ENCODE assay signal across 10 mouse cellular contexts in the genomic region with DNA sequence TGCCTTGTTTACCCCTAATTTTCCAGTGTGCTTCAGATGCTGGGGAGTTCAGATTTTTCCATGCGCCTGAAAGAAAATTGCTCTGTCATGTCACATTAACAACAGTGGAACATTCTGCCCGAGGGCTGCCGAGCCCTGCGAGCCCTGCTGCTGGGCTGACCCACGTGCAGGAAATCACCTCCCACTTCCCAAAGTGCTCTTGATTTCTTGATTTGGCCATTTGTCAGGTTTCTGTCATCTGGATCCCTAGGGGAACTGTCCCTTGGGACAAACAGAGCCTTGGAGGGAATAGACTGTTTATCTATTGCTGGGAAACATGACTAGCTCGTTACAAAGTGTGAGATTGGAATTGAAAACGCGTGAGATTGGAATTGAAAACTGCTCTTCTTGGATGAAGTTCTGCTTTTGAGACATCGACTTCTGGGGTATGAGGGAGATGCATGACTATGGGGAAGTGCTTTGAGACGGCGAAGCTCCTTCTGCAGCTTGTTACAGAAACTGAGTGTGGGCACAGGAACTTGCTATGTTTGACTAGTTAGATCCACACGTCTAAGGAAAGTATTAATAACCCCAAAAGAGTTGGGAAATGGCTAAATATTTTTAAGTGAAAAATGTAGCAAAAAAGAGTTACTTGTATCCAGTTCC.
DNase-seq lines count a peak whose midpoint lies in the region; ATAC-seq and TF ChIP-seq lines count a peak whose summit lies in the region.
"Had no signal": no experiment of that assay in that cellular context is flagged by ENCODE, and none has a peak within 500 bp of the region (broad histone marks: within the 10 kb centered on the region; RNA-seq: fewer than 3 reads in every experiment).

No protein-coding gene starts in this region.

- no peak for TF ChIP-seq CTCF in gastrocnemius, adult 2 months (IDR thresholded peaks at IDR 0.05)

- H3K9ac ChIP-seq in liver, embryonic 12.5 days: no peak overlapping the region
- H3K9ac ChIP-seq: liver, embryonic 13.5 days had no signal

- no peak overlapping the region for H3K4me2 ChIP-seq in liver, embryonic 12.5 days
- H3K4me2 ChIP-seq: liver, embryonic 13.5 days had no signal

- ATAC-seq in megakaryocyte-erythroid progenitor cell, adult 5-6 weeks (replicated peaks; ENCODE audit: low FRiP score, low TSS enrichment, poor library complexity, severe bottlenecking): no peak
- no peak for ATAC-seq in liver, embryonic 12.5 days

- no peak overlapping the region for H3K4me3 ChIP-seq in gastrocnemius, adult 2 months
- no peak overlapping the region for H3K4me3 ChIP-seq in embryonic facial prominence, embryonic 10.5 days
- H3K4me3 ChIP-seq in liver, embryonic 12.5 days: no peak overlapping the region
- H3K4me3 ChIP-seq: liver, embryonic 13.5 days had no signal

- no peaks in the 10 kb centered on the region for H3K36me3 ChIP-seq in embryonic facial prominence, embryonic 10.5 days (replicated peaks)
- H3K36me3 ChIP-seq in liver, embryonic 12.5 days: no peaks in the 10 kb centered on the region
- H3K36me3 ChIP-seq: liver, embryonic 13.5 days had no signal

- H3K27me3 ChIP-seq in embryonic facial prominence, embryonic 10.5 days (replicated peaks; ENCODE audit: low read depth, poor library complexity, severe bottlenecking): no peaks in the 10 kb centered on the region
- H3K27me3 ChIP-seq in liver, embryonic 12.5 days (replicated peaks): no peaks in the 10 kb centered on the region
- H3K27me3 ChIP-seq: liver, embryonic 13.5 days had no signal

- no peaks in the 10 kb centered on the region for H3K9me3 ChIP-seq in embryonic facial prominence, embryonic 10.5 days
- H3K9me3 ChIP-seq in liver, embryonic 12.5 days (replicated peaks): no peaks in the 10 kb centered on the region
- H3K9me3 ChIP-seq: liver, embryonic 13.5 days had no signal

- intact Hi-C loops in gastrocnemius, adult 2 months (cut with DNase I): no loop called here
- intact Hi-C loops in gastrocnemius, postnatal 14 days (cut with DNase I; ENCODE audit: low total_unique reads): no loop called here

- peak; percentile 22 for DNase-seq in gastrocnemius, adult 2 months
- no peak for DNase-seq in gastrocnemius, postnatal 14 days
- DNase-seq in 3134 (ENCODE audit: extremely low read depth, insufficient read length, low spot score): peak; percentile 3
- peak; percentile 48 for DNase-seq in embryonic facial prominence, embryonic 10.5 days (ENCODE audit: low spot score)
- DNase-seq in kidney, postnatal 10 days: peak; percentile 52
- DNase-seq in right cerebral cortex, postnatal 36 days (ENCODE audit: low spot score in 2 of 2): no peak
- DNase-seq: cerebellum, adult 11 months; liver, embryonic 13.5 days had no signal

- peaks cover 20% of the 10 kb centered on the region for H3K4me1 ChIP-seq in embryonic facial prominence, embryonic 10.5 days
- H3K4me1 ChIP-seq in liver, embryonic 12.5 days: no peaks in the 10 kb centered on the region
- H3K4me1 ChIP-seq: liver, embryonic 13.5 days had no signal

- 43% methylated on average over 12 of the region's 12 CpGs for WGBS in embryonic facial prominence, embryonic 10.5 days
- WGBS in liver, embryonic 12.5 days (ENCODE audit: insufficient replicate concordance): 33% methylated on average over 12 of the region's 12 CpGs

- H3K27ac ChIP-seq in gastrocnemius, adult 2 months: no peak overlapping the region
- H3K27ac ChIP-seq in embryonic facial prominence, embryonic 10.5 days (replicated peaks): no peak overlapping the region
- no peak overlapping the region for H3K27ac ChIP-seq in liver, embryonic 12.5 days
- H3K27ac ChIP-seq: liver, embryonic 13.5 days had no signal

Comparison
In these comparisons a context has a peak if more than half of its experiments do, and no peak if none do; other contexts are left out.
1. DNase-seq: peak in gastrocnemius, adult 2 months (single experiment), 3134 (single experiment), embryonic facial prominence, embryonic 10.5 days (single experiment) and kidney, postnatal 10 days (single experiment); none in gastrocnemius, postnatal 14 days (single experiment) and right cerebral cortex, postnatal 36 days (0 of 2).